Mouse (Mus musculus) midbrain, embryonic 16.5 days (tissue): ENCODE measurements around the gene Ikzf1. TPM values are rescaled to one million over a fixed set of nuclear protein-coding genes. Genes with fewer than 3 reads are reported as not detected.

ENCODE experiments used
- ATAC-seq: fragments of 200-750 bp; cut with Nextera tagmentation; 2 replicates; pipeline ENCODE4 v1.8.0; 2017; ENCODE audit warnings: moderate TSS enrichment
- H3K27ac ChIP-seq: fragments of 300-500 bp; sonication (generic); 2 replicates; pipeline ENCODE4 v1.5.1; 2014; ENCODE audit warnings: mild to moderate bottlenecking, low read length, mixed read lengths
- H3K27me3 ChIP-seq: fragments of 300-500 bp; sonication (generic); 2 replicates; pipeline ENCODE4 v1.6.1; 2014; ENCODE audit warnings: low read depth, low read length, mixed read lengths; ENCODE audit not compliant: control insufficient read depth, insufficient read depth
- H3K36me3 ChIP-seq: fragments of 300-500 bp; sonication (generic); 2 replicates; pipeline ENCODE4 v1.6.1; 2014; ENCODE audit warnings: mild to moderate bottlenecking, low read length, moderate library complexity, mixed read lengths; ENCODE audit not compliant: control insufficient read depth, insufficient read depth
- H3K4me1 ChIP-seq: fragments of 300-500 bp; sonication (generic); 2 replicates; pipeline ENCODE4 v1.6.1; 2014; ENCODE audit warnings: mild to moderate bottlenecking, low read length, mixed read lengths; ENCODE audit not compliant: control insufficient read depth, insufficient read depth
- H3K4me2 ChIP-seq: fragments of 300-500 bp; sonication (generic); 2 replicates; pipeline ENCODE4 v1.6.1; 2014; ENCODE audit warnings: mild to moderate bottlenecking, low read length, mixed read lengths
- H3K4me3 ChIP-seq: fragments of 300-500 bp; sonication (generic); 2 replicates; pipeline ENCODE4 v1.5.1; 2014; ENCODE audit warnings: low read depth, mild to moderate bottlenecking, low read length, moderate library complexity, mixed read lengths
- H3K9ac ChIP-seq: fragments of 300-500 bp; sonication (generic); 2 replicates; pipeline ENCODE4 v1.6.1; 2014; ENCODE audit warnings: low read depth, low read length, mixed read lengths
- H3K9me3 ChIP-seq: fragments of 300-500 bp; sonication (generic); replicated peaks from 2 replicates; pipeline ENCODE4 v1.6.1; 2014; ENCODE audit warnings: mild to moderate bottlenecking, low read length, mixed read lengths; ENCODE audit not compliant: control insufficient read depth, poor library complexity, severe bottlenecking
- WGBS: fragments of 180-500 bp; shearing (Covaris S2); extraction: QIAGEN DNeasy Blood & Tissue Kit; methylation state at CpG from one replicate; pipeline ENCODE4 v1.1.7; 2014; 5-methylcytosine and 5-hydroxymethylcytosine counted together
- polyA plus RNA-seq: library from polyadenylated mRNA; unstranded; fragments of >200 nt; fragmentation: Nextera tagmentation; extraction: Ambion mirVana; gene quantifications from 2 replicates; pipeline ENCODE4 v1.2.1, GENCODE M21; 2015

Ikzf1 gene
- polyA plus RNA-seq, 1 experiment from 2014 or later: 1.4 TPM

DNA sequence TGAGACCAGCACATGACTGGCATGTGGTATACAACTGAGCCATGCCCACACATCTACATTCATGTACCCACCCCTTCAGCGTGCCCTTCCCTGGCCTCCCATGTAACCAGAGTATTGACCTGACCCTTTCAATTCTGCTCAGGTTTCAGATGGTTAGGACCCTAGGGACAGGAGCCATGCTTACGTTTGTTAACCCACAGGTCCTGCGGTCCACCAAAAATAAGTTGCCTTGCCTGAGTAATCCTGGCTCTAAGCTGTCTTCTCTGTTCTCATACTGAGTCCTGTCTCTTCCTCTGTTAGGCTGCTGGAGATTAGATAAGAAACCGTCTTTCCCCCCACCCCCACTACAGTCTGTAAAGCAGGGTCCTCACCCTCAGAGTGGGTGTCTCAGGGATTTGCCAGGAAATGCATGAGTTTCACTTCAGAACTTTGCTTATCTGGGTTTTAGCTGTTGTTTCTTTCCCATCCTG, 42.0 kb downstream of the Ikzf1 start:
- no peaks in the 10 kb centered on the region for H3K9me3 ChIP-seq
- no peaks in the 10 kb centered on the region for H3K27me3 ChIP-seq
- no peak overlapping the region for H3K27ac ChIP-seq
- no peak overlapping the region for H3K4me3 ChIP-seq
- no peak for ATAC-seq
- 89% methylated on average over 4 of the region's 4 CpGs for WGBS
- no peaks in the 10 kb centered on the region for H3K4me1 ChIP-seq
- no peak overlapping the region for H3K4me2 ChIP-seq
- no peaks in the 10 kb centered on the region for H3K36me3 ChIP-seq
- H3K9ac ChIP-seq: no peak overlapping the region

DNA sequence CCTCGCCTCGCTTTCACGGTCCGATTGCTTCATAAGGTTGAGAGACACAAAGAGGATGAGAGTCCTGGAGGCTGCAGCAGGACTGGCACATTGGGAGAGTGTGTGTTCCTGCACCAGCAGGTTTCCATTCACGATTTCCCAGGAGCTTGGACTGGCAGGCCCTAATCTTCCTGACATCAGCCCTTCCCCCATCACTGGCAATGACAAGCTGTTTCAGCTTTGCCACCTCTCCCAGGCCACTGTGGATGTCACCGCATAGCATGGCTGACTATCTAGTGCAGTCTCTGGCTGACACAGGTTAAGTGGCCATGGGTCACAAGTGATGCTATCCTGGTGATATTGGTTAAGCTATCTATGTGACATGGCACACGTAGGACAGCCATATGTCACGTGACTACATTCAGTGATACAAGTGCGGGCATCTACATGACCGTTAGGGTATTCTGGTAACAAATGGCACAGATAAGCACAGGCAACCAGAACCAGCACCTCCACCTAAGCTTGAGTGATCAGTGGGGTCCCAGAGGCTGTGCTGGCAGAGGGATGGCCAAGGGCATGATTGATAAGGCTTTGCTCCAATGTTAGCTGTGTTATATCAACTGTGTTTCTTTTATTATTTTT, 43.2 kb downstream of the Ikzf1 start:
- H3K36me3 ChIP-seq: no peaks in the 10 kb centered on the region
- no peak overlapping the region for H3K4me3 ChIP-seq
- no peak overlapping the region for H3K27ac ChIP-seq
- no peaks in the 10 kb centered on the region for H3K4me1 ChIP-seq
- ATAC-seq: no peak
- 83% methylated on average over 10 of the region's 10 CpGs for WGBS
- no peaks in the 10 kb centered on the region for H3K27me3 ChIP-seq
- H3K9ac ChIP-seq: no peak overlapping the region
- H3K4me2 ChIP-seq: no peak overlapping the region
- H3K9me3 ChIP-seq: no peaks in the 10 kb centered on the region

DNA sequence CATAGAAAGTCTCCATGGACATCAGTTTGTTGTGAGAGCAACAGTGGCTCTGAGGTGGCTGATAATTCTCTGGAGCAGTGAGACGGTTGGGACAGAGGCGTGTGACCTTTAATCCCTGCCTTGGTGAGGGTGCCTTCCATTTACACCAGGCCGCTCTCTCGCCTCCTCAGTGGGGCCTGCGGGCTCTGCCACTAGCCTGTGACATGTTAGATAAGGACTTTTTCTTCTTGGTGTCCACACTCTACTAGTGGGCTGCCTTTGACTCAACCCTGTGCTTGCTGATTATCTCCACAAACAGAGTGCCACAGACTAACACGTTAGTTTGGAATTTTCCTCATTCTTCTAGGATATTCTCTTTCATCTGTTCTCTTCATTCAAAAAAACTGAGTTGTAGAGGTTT, 44.4 kb downstream of the Ikzf1 start:
- H3K4me1 ChIP-seq: no peaks in the 10 kb centered on the region
- no peak overlapping the region for H3K9ac ChIP-seq
- H3K9me3 ChIP-seq: no peaks in the 10 kb centered on the region
- H3K36me3 ChIP-seq: no peaks in the 10 kb centered on the region
- no peak overlapping the region for H3K4me3 ChIP-seq
- H3K27ac ChIP-seq: no peak overlapping the region
- H3K27me3 ChIP-seq: no peaks in the 10 kb centered on the region
- no peak overlapping the region for H3K4me2 ChIP-seq
- 87% methylated on average over 6 of the region's 6 CpGs for WGBS
- no peak for ATAC-seq

DNA sequence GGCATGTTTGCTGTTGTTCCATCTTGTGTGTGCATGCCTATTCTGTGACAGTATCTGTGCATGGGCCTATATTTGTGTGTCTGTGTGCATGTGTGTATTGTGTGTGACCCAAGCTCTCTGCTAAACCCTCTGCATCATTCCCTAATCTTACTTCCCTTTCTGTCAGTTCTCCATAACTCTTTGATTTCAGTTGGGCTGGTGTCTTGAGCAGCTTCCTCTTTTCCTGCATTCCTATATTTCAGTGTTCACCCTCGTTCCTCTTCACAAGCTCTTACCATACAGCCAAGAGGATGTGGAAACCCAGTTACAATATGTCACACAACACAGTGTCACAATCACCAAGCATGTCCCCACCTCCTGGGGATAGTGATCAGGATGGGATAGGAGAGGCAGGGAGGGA, 45.3 kb downstream of the Ikzf1 start:
- no peak for ATAC-seq
- no peaks in the 10 kb centered on the region for H3K36me3 ChIP-seq

DNA sequence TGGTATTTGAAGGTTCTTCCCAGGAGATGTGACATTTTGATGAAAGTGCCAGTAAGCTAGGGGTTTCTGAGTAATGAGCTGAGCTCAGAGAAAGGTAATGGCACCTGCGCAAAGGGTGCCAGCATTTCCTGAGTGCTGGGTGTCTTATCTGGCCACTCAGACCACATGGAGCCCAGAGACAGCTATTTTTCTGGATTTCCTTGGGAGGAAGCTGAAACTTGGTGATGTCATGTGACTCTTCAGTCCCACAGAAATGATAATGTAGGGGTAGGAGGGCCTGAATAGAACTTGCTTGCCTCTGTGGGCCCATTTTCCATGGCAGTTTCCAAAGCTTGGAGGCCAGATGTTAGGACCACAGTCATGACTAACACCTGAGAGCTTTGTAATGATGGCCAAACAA, 46.9 kb downstream of the Ikzf1 start:
- Histone ChIP-seq H3K4me3 (no peak overlapping the region), H3K4me2 (no peak overlapping the region), H3K9me3 (no peaks in the 10 kb centered on the region), H3K9ac (no peak overlapping the region), H3K4me1 (no peaks in the 10 kb centered on the region), H3K36me3 (no peaks in the 10 kb centered on the region), H3K27ac (no peak overlapping the region), H3K27me3 (no peaks in the 10 kb centered on the region)
- ATAC-seq: no peak
- WGBS: 100% methylated on average over 1 of the region's 1 CpGs

More for the DNA sequence above, 45.3 kb downstream of the Ikzf1 start:
- no peak overlapping the region for H3K9ac ChIP-seq
- WGBS: 94% methylated on average over 1 of the region's 1 CpGs
- no peaks in the 10 kb centered on the region for H3K9me3 ChIP-seq
- no peak overlapping the region for H3K4me3 ChIP-seq
- H3K4me1 ChIP-seq: no peaks in the 10 kb centered on the region
- no peaks in the 10 kb centered on the region for H3K27me3 ChIP-seq
- no peak overlapping the region for H3K27ac ChIP-seq
- no peak overlapping the region for H3K4me2 ChIP-seq

DNA sequence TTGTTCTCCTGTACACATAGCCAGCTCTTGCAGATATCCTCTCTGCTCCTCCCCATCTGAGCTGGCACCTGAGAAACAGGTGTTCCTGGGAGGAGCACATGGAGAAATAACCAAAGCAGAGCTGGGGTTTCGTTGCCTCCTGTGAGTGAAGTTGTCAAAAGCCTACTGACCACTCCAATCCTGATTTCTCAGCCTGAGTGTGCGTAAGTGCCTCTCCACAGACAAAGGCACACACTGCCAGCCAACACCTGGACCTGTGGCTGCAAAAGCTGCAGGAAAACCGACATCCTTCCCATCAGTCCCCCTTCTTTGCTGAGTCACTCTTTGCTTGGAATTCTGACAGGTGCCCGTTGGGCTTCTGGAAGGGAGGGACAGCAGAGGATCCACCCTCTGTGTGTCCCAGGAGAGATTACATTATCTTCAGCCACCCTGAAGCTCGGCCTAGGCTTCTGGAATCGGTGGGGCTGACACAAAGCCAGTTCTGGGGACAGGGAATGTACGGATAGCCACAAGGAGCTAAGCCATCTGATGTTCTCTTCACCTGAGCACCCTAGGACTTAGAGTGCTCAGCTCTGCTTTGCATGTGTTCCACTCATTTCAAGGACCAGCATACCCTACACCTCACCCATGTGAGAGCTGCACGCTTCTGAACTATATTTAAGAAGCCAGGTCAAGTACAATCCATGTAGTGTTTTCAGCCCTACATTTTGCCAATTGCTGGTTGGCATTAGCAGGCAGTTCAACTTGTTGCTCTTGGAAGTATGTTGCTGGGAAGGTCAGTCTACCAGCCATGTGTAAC, 48.4 kb downstream of the Ikzf1 start:
- no peak overlapping the region for H3K4me3 ChIP-seq

DNA sequence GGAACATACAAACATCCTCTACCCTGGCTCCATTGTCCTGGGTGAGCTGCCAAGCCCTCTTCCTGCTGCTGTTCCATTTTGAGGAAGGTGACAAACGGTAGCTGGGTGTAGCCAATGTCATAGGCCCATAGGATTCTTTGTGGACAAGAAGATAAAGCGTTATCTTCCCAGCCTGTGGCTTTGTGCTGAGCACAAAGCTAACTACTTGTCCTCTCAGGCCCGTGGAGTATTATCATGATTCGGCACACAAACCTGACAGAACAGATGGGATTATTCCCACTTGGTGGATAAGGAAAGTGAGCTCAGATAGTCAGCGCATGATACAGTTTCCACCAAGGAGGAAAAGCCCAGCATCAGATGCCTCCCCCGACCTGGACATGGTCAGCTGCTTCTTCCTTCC, 50.4 kb downstream of the Ikzf1 start:
- no peak overlapping the region for H3K4me2 ChIP-seq
- no peaks in the 10 kb centered on the region for H3K36me3 ChIP-seq
- H3K9me3 ChIP-seq: no peaks in the 10 kb centered on the region
- H3K27ac ChIP-seq: no peak overlapping the region
- no peak overlapping the region for H3K9ac ChIP-seq
- no peak overlapping the region for H3K4me3 ChIP-seq
- ATAC-seq: no peak
- WGBS: 88% methylated on average over 6 of the region's 6 CpGs
- no peaks in the 10 kb centered on the region for H3K27me3 ChIP-seq
- H3K4me1 ChIP-seq: no peaks in the 10 kb centered on the region

More for the DNA sequence above, 48.4 kb downstream of the Ikzf1 start:
- Histone ChIP-seq H3K36me3 (no peaks in the 10 kb centered on the region), H3K9me3 (no peaks in the 10 kb centered on the region), H3K27me3 (no peaks in the 10 kb centered on the region), H3K27ac (no peak overlapping the region), H3K4me1 (no peaks in the 10 kb centered on the region), H3K9ac (no peak overlapping the region), H3K4me2 (no peak overlapping the region)
- no peak for ATAC-seq
- 80% methylated on average over 8 of the region's 8 CpGs for WGBS

DNA sequence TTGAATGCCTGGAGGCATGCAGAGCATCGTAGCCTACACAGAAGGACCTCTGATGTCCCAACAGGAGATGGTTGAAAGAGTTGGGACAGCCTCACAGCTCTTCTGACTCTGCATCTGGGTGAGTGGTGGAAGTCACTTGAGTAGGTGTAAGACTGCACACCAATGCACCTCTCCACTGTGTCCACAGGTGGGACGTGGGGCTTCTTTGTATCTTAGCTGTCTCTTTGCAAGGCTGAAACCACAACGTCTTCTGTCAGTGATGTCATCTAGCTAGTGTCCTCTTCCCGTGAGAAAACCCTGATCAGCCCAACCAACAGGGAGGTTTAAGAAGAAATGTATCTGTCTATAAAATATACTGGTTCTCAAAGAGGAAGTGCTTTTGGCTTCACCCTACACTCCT, 52.1 kb downstream of the Ikzf1 start:
- no peak for ATAC-seq
- Histone ChIP-seq H3K9me3 (no peaks in the 10 kb centered on the region), H3K9ac (no peak overlapping the region), H3K4me3 (no peak overlapping the region), H3K27ac (no peak overlapping the region), H3K4me2 (no peak overlapping the region), H3K4me1 (no peaks in the 10 kb centered on the region), H3K36me3 (no peaks in the 10 kb centered on the region), H3K27me3 (no peaks in the 10 kb centered on the region)
- 85% methylated on average over 4 of the region's 4 CpGs for WGBS

DNA sequence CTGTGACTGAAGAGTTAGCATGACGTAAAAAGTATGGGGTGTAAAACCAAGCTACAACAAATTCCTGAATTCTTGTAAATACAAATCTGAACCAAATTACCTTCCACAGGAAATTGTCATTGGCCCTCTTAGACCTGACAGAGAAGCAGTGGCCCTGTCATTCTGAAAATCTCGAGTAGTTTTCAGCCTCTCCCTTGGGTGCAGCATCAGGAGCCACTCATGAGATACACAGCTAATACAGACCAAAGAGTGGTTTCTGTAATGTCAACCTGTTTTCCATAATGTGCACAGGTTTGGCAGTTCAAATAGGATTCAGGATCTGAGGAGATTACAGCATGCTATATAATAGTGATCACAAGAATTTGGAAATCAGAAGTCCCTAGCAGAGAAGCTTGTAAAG, 52.8 kb downstream of the Ikzf1 start:
- WGBS: 64% methylated on average over 2 of the region's 2 CpGs
- H3K27ac ChIP-seq: no peak overlapping the region
- H3K9me3 ChIP-seq: no peaks in the 10 kb centered on the region
- H3K27me3 ChIP-seq: no peaks in the 10 kb centered on the region
- no peak overlapping the region for H3K9ac ChIP-seq
- no peak overlapping the region for H3K4me3 ChIP-seq
- no peak for ATAC-seq
- no peak overlapping the region for H3K4me2 ChIP-seq
- H3K36me3 ChIP-seq: no peaks in the 10 kb centered on the region
- no peaks in the 10 kb centered on the region for H3K4me1 ChIP-seq
